25 mouse cellular contexts compared by ENCODE assay signal in genomic region chr11:45193319-45193718, GRCm38 (mm10).
"Had no signal": no experiment of that assay in that cellular context is flagged by ENCODE, and none has a peak within 500 bp of the region (broad histone marks: within the 10 kb centered on the region; RNA-seq: fewer than 3 reads in every experiment).

No protein-coding gene starts in this region.

- H3K27me3 ChIP-seq: heart, embryonic 13.5 days; heart, embryonic 15.5 days; hindbrain, embryonic 12.5 days; intestine, embryonic 15.5 days; limb, embryonic 12.5 days had no signal

- H3K4me3 ChIP-seq: gastrocnemius, adult 2 months; heart, adult 2 months; heart, embryonic 13.5 days; heart, embryonic 15.5 days; hindbrain, embryonic 10.5 days; hindbrain, embryonic 12.5 days; intestine, embryonic 15.5 days; layer of hippocampus, adult 2 months; left cerebral cortex, adult 2 months; limb, embryonic 10.5 days; limb, embryonic 12.5 days had no signal

- H3K4me2 ChIP-seq: heart, embryonic 11.5 days; heart, embryonic 13.5 days; heart, embryonic 15.5 days; hindbrain, embryonic 12.5 days; hindbrain, embryonic 14.5 days; intestine, embryonic 15.5 days; limb, embryonic 12.5 days had no signal

- H3K9me3 ChIP-seq: heart, embryonic 13.5 days; heart, embryonic 15.5 days; hindbrain, embryonic 10.5 days; hindbrain, embryonic 12.5 days; intestine, embryonic 15.5 days; limb, embryonic 10.5 days; limb, embryonic 12.5 days had no signal

- ATAC-seq: forebrain, embryonic 16.5 days; hindbrain, embryonic 16.5 days; inflammation-experienced regulatory T-cells, adult 6 months; intestine, embryonic 15.5 days; intestine, postnatal 0 days had no signal

- DNase-seq: gastrocnemius, adult 2 months; gastrocnemius, postnatal 10 days; gastrocnemius, postnatal 25 days; heart, adult 2 months; heart, postnatal 4 days; kidney, adult 18-20 months; kidney, adult 8-10 months; kidney, postnatal 10 days; kidney, postnatal 25 days; kidney, postnatal 4 days had no signal

- H3K9ac ChIP-seq: heart, embryonic 13.5 days; heart, embryonic 15.5 days; hindbrain, embryonic 12.5 days; hindbrain, embryonic 14.5 days; intestine, embryonic 15.5 days; limb, embryonic 12.5 days had no signal

- H3K27ac ChIP-seq: gastrocnemius, adult 2 months; heart, adult 2 months; heart, embryonic 13.5 days; heart, embryonic 15.5 days; hindbrain, embryonic 10.5 days; hindbrain, embryonic 12.5 days; hindbrain, embryonic 14.5 days; intestine, embryonic 15.5 days; layer of hippocampus, adult 2 months; left cerebral cortex, adult 2 months; limb, embryonic 10.5 days; limb, embryonic 12.5 days had no signal

- H3K36me3 ChIP-seq: heart, embryonic 13.5 days; heart, embryonic 15.5 days; hindbrain, embryonic 10.5 days; hindbrain, embryonic 12.5 days; intestine, embryonic 15.5 days; limb, embryonic 10.5 days; limb, embryonic 12.5 days had no signal

- H3K4me1 ChIP-seq: heart, embryonic 13.5 days; heart, embryonic 15.5 days; hindbrain, embryonic 10.5 days; intestine, embryonic 15.5 days had no signal
